Mouse (Mus musculus) heart, postnatal 0 days (tissue): ENCODE results near the gene Zdhhc16. TPM values are rescaled to one million over a fixed set of nuclear protein-coding genes. Genes with fewer than 3 reads are reported as not detected.

Experiments used
- ATAC-seq: fragments of 200-750 bp; cut with Nextera tagmentation; 2 replicates; pipeline ENCODE4 v1.8.0; 2017; ENCODE audit warnings: low read depth, moderate number of reproducible peaks, moderate library complexity; ENCODE audit not compliant: insufficient read depth
- DNase-seq: peaks from one replicate; pipeline ENCODE4 v3.0.0-alpha.2; 2016; ENCODE audit warnings: low spot score
- H3K27ac ChIP-seq: fragments of 300-500 bp; sonication (generic); 2 replicates; pipeline ENCODE4 v1.5.1; 2014; ENCODE audit warnings: low read depth, mild to moderate bottlenecking
- H3K27me3 ChIP-seq: fragments of 300-500 bp; sonication (generic); 2 replicates; pipeline ENCODE4 v1.6.1; 2014; ENCODE audit warnings: low read length, mixed read lengths; ENCODE audit not compliant: control insufficient read depth, insufficient read depth
- H3K36me3 ChIP-seq: fragments of 300-500 bp; sonication (generic); replicated peaks from 2 replicates; pipeline ENCODE4 v1.6.1; 2014; ENCODE audit warnings: low read length, mixed read lengths; ENCODE audit not compliant: control insufficient read depth, insufficient read depth
- H3K4me1 ChIP-seq: fragments of 300-500 bp; sonication (generic); 2 replicates; pipeline ENCODE4 v1.6.1; 2014; ENCODE audit warnings: antibody characterized with exemption; ENCODE audit not compliant: control insufficient read depth, insufficient read depth
- H3K4me2 ChIP-seq: fragments of 300-500 bp; sonication (generic); 2 replicates; pipeline ENCODE4 v1.6.1; 2014; ENCODE audit warnings: low read depth, mild to moderate bottlenecking, low read length, moderate library complexity
- H3K4me3 ChIP-seq: fragments of 300-500 bp; sonication (generic); 2 replicates; pipeline ENCODE4 v1.5.1; 2014; ENCODE audit warnings: low read depth, low read length
- H3K9ac ChIP-seq: fragments of 300-500 bp; sonication (generic); replicated peaks from 2 replicates; pipeline ENCODE4 v1.6.1; 2014; ENCODE audit warnings: low read depth, low read length, mixed read lengths
- H3K9me3 ChIP-seq: fragments of 300-500 bp; sonication (generic); replicated peaks from 2 replicates; pipeline ENCODE4 v1.6.1; 2016; ENCODE audit warnings: low read length; ENCODE audit not compliant: control insufficient read depth
- CTCF ChIP-seq: IDR thresholded peaks from 2 replicates; pipeline ENCODE4 v1.5.1; 2016; ENCODE audit warnings: antibody characterized with exemption, control low read depth, low read depth
- EP300 ChIP-seq: IDR thresholded peaks from 2 replicates; pipeline ENCODE4 v1.6.1; 2016; ENCODE audit warnings: antibody characterized with exemption, low read depth
- WGBS: fragments of 180-500 bp; shearing (Covaris S2); extraction: QIAGEN DNeasy Blood & Tissue Kit; methylation state at CpG from one replicate; pipeline ENCODE4 v1.1.7; 2014; 5-methylcytosine and 5-hydroxymethylcytosine counted together
- polyA plus RNA-seq: library from polyadenylated mRNA; unstranded; fragments of >200 nt; fragmentation: Nextera tagmentation; extraction: Ambion mirVana; gene quantifications from 2 replicates; pipeline ENCODE4 v1.2.1, GENCODE M21; 2015
- total RNA-seq: library from RNA; depleted of rRNA; stranded (reverse); fragments of >200 nt; gene quantifications from 2 replicates; pipeline ENCODE4 v1.2.3, GENCODE M21; 2014; ENCODE audit warnings: low replicate concordance

Gene Zdhhc16
- total and polyA plus RNA-seq, 2 experiments from 2014 or later = 38.3 to 44.3 TPM

- Histone ChIP-seq H3K9ac (no peak overlapping the region), H3K36me3 (no peaks in the 10 kb centered on the region), H3K9me3 (no peaks in the 10 kb centered on the region), H3K4me1 (peaks cover 11% of the 10 kb centered on the region), H3K4me2 (no peak overlapping the region), H3K27me3 (no peaks in the 10 kb centered on the region), H3K27ac (no peak overlapping the region), H3K4me3 (no peak overlapping the region)
- ATAC-seq = no peak
- 92% methylated on average over 2 of the region's 2 CpGs for WGBS
- no peak for DNase-seq
- TF ChIP-seq CTCF (no peak), EP300 (no peak)
Observed at GRCm38 (mm10) chr19:41905246-41905645, 28.0 kb upstream of the Zdhhc16 start.

- H3K27me3 ChIP-seq = no peaks in the 10 kb centered on the region
- H3K4me3 ChIP-seq = no peak overlapping the region
- ATAC-seq = no peak
- no peak overlapping the region for H3K9ac ChIP-seq
- DNase-seq = no peak
- H3K4me1 ChIP-seq = peaks cover 11% of the 10 kb centered on the region
- H3K36me3 ChIP-seq = no peaks in the 10 kb centered on the region
- H3K27ac ChIP-seq = no peak overlapping the region
- no peaks in the 10 kb centered on the region for H3K9me3 ChIP-seq
- TF ChIP-seq CTCF (no peak), EP300 (no peak)
- no peak overlapping the region for H3K4me2 ChIP-seq
- WGBS = 22% methylated on average over 6 of the region's 6 CpGs
Observed at GRCm38 (mm10) chr19:41906311-41907078, 26.8 kb upstream of the Zdhhc16 start.

- TF ChIP-seq CTCF = no peak
- TF ChIP-seq EP300 = no peak
- H3K4me2 ChIP-seq = no peak overlapping the region
- H3K9ac ChIP-seq = no peak overlapping the region
- ATAC-seq (no peak), DNase-seq (no peak)
- H3K4me1 ChIP-seq = peaks cover 11% of the 10 kb centered on the region
- no peaks in the 10 kb centered on the region for H3K27me3 ChIP-seq
- no peak overlapping the region for H3K4me3 ChIP-seq
- H3K9me3 ChIP-seq = no peaks in the 10 kb centered on the region
- 33% methylated on average over 8 of the region's 8 CpGs for WGBS
- H3K27ac ChIP-seq = no peak overlapping the region
- no peaks in the 10 kb centered on the region for H3K36me3 ChIP-seq
Observed at GRCm38 (mm10) chr19:41907079-41907760, 26.1 kb upstream of the Zdhhc16 start.

- H3K9me3 ChIP-seq = no peaks in the 10 kb centered on the region
- H3K4me3 ChIP-seq = no peak overlapping the region
- no peak overlapping the region for H3K4me2 ChIP-seq
- whole genome bisulfite sequencing = 74% methylated on average over 3 of the region's 3 CpGs
- TF ChIP-seq EP300 (no peak), CTCF (no peak)
- H3K27ac ChIP-seq = no peak overlapping the region
- H3K36me3 ChIP-seq = no peaks in the 10 kb centered on the region
- DNase-seq (no peak), ATAC-seq (no peak)
- no peaks in the 10 kb centered on the region for H3K27me3 ChIP-seq
- no peak overlapping the region for H3K9ac ChIP-seq
- H3K4me1 ChIP-seq = peaks cover 18% of the 10 kb centered on the region
Observed at GRCm38 (mm10) chr19:41908736-41909135, 24.5 kb upstream of the Zdhhc16 start.

GRCm38 (mm10) chr19:41910396-41910795, 22.9 kb upstream of the Zdhhc16 start:
- Histone ChIP-seq H3K4me2 (no peak overlapping the region), H3K36me3 (peaks cover 5% of the 10 kb centered on the region; the same call in 1 of the 2 replicates), H3K9me3 (no peaks in the 10 kb centered on the region), H3K4me3 (no peak overlapping the region), H3K9ac (no peak overlapping the region), H3K27me3 (no peaks in the 10 kb centered on the region), H3K27ac (no peak overlapping the region), H3K4me1 (peaks cover 32% of the 10 kb centered on the region)
- no peak for ATAC-seq
- no peak for DNase-seq
- TF ChIP-seq EP300 = no peak
- TF ChIP-seq CTCF = no peak
- 85% methylated on average over 2 of the region's 2 CpGs for WGBS
